Mouse (Mus musculus): ENCODE results near the gene Gm28079. TPM values are rescaled to one million over a fixed set of nuclear protein-coding genes. Genes with fewer than 3 reads are reported as not detected.
"Not testable (repeated sequence)": the region's sequence is repeated elsewhere in the genome, so short reads cannot be mapped to it uniquely, and the experiment has no call there.

The Gm28079 gene
- not detected in 2 replicates for polyA plus RNA-seq (2016; fragmentation: Nextera tagmentation; extraction: Ambion mirVana)

DNA sequence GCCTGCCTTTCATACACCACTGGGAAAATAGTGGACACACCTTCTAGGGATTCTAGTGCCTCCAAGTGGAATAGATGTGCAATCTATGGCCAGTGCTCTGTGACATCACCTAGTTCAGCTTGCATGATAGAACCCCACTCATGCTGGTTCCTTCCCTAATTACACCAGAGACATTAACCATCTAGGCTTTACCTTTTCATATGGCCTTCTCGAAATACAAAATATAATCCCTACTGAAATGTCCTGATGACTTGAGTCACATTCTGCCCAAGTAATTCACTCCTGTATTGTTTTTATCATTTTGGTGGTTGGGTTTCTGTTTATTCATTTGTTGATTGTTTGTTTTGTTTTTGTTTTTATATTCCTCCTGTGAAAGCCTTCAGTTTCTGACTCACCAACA is at the start of gene Gm28079:
Gm28079 (minus strand) TSS at position 101 of the 400 bp plus-strand sequence.
- WGBS, result no CpG with 5 or more reads among the region's 1 CpGs
- not testable (repeated sequence) for H3K4me1 ChIP-seq; H3K27me3 ChIP-seq (ENCODE audit: low read depth, poor library complexity, severe bottlenecking); DNase-seq (ENCODE audit: low spot score); H3K36me3 ChIP-seq; H3K27ac ChIP-seq (replicated peaks); H3K4me3 ChIP-seq; H3K9me3 ChIP-seq (replicated peaks)

Data from midbrain, embryonic 10.5 days (tissue).